Mouse (Mus musculus): ENCODE data around the gene Ppp1r21. TPM values are rescaled to one million over a fixed set of nuclear protein-coding genes. Genes with fewer than 3 reads are reported as not detected.

Gene Ppp1r21
- total and polyA plus RNA-seq, 3 experiments: 21.5 to 30.4 (median 27.7) TPM

DNA sequence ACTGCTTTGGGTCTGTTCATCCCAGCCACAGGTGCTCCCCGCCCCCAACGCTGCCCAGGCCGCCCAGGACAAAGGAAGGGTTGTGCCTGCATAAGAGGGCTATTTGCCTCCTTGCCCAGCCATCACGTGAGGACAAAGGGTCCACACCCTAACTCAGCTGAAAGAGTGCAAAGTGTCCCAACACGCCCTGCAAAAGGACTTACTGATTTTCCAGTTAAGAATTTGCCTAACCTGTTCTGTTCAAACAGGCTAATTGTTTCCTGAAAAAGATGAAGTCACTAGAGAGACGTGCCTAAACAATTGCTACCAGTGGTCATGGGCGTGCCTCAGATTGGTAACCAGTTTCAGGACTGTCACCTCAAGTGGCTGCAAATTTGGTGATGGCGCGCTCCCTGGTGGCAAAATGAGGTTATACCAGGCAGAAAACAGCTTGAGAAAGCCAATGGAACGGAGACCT is 18.8 kb upstream of the Ppp1r21 start:
- no peaks in the 10 kb centered on the region for H3K36me3 ChIP-seq (replicated peaks in 1 of 2; ENCODE audit: control insufficient read depth in 1 of 2, insufficient read depth in 1 of 2, low read length in 1 of 2)
- no peak overlapping the region for H3K4me3 ChIP-seq (replicated peaks in 1 of 3; ENCODE audit: low read depth in 2 of 3, low read length in 2 of 3, poor library complexity in 1 of 3)
- dilution Hi-C loops (cut with MboI; ENCODE audit: extremely low pct_ligation_motif_present, extremely low pct_unique_long_range_greater_than_20kb, low sequenced_read_pairs) (no loop called here), in situ Hi-C loops (cut with MboI; ENCODE audit: low pct_ligation_motif_present, low pct_unique_long_range_greater_than_20kb, low sequenced_read_pairs) (loop anchor here (25.0 kb wide), 1 partner anchor 624 kb away; no protein-coding TSS in a partner anchor)
- no peak overlapping the region for H3K27ac ChIP-seq (ENCODE audit: insufficient read depth, low read depth)
- H3K4me1 ChIP-seq (ENCODE audit: control insufficient read depth in 1 of 2, insufficient read depth in 2 of 2): peaks cover 10 to 20% of the 10 kb centered on the region in 2 experiments
- H3K79me2 ChIP-seq (replicated peaks; ENCODE audit: control insufficient read depth, extremely low read depth, insufficient read depth, poor library complexity, severe bottlenecking): no peaks in the 10 kb centered on the region
- peak; percentile 90 for DNase-seq (ENCODE audit: extremely low read depth)
- H3K9ac ChIP-seq (ENCODE audit: insufficient read depth, low read depth): no peak overlapping the region
- peaks cover 4% of the 10 kb centered on the region for H3K9me3 ChIP-seq (replicated peaks; ENCODE audit: low read length)
- H3K4me2 ChIP-seq (ENCODE audit: insufficient read depth, low read depth, poor library complexity, severe bottlenecking): no peak overlapping the region
- TF ChIP-seq BHLHE40 (IDR thresholded peaks at IDR 0.05; ENCODE audit: low read depth, low read length) (peak; percentile 93), MYC (IDR thresholded peaks at IDR 0.05; ENCODE audit: low read depth, low read length) (peak; percentile 66; the same call in 1 of the 2 replicates), HCFC1 (IDR thresholded peaks at IDR 0.05; ENCODE audit: low read depth, low read length) (no peak; the same call in 1 of the 2 replicates), MAFK (IDR thresholded peaks at IDR 0.05; ENCODE audit: insufficient replicate concordance, low read length) (no peak), USF2 (conservative IDR thresholded peaks at IDR 0.05; ENCODE audit: low read depth, low read length) (no peak), SIN3A (IDR thresholded peaks at IDR 0.05; ENCODE audit: low read length) (peak; percentile 87), MEF2A (IDR thresholded peaks at IDR 0.05; ENCODE audit: borderline replicate concordance, low read depth, low read length) (peak; percentile 73), CTCF (conservative IDR thresholded peaks at IDR 0.05 in 1 of 2, IDR thresholded peaks at IDR 0.05 in 1 of 2; ENCODE audit: low read depth in 2 of 2, low read length in 2 of 2) (peak; percentile 37 to 94), CHD2 (IDR thresholded peaks at IDR 0.05; ENCODE audit: low read length) (no peak), USF1 (IDR thresholded peaks at IDR 0.05; ENCODE audit: low read depth, low read length) (peak; percentile 46), IRF4 (IDR thresholded peaks at IDR 0.05; ENCODE audit: low read depth, low read length) (peak; percentile 81), ZNF384 (IDR thresholded peaks at IDR 0.05; ENCODE audit: low read depth, low read length) (no peak), TBP (conservative IDR thresholded peaks at IDR 0.05; ENCODE audit: low read depth, low read length) (no peak), ETS1 (conservative IDR thresholded peaks at IDR 0.05; ENCODE audit: low read depth, low read length) (peak; percentile 53), NELFE (IDR thresholded peaks at IDR 0.05; ENCODE audit: low read depth, low read length) (no peak), MAZ (IDR thresholded peaks at IDR 0.05; ENCODE audit: low read depth, low read length) (0 out of 2 replicates have a peak, but pooled peaks have one; percentile 42), GABPA (IDR thresholded peaks at IDR 0.05; ENCODE audit: insufficient replicate concordance, low read depth, low read length) (no peak), POLR2A (IDR thresholded peaks at IDR 0.05; ENCODE audit: low read depth, low read length) (no peak), SMC3 (IDR thresholded peaks at IDR 0.05; ENCODE audit: low read depth, low read length) (peak; percentile 95), E2F4 (IDR thresholded peaks at IDR 0.05; ENCODE audit: insufficient replicate concordance, low read depth, low read length) (no peak), KAT2A (IDR thresholded peaks at IDR 0.05; ENCODE audit: insufficient replicate concordance, low read length) (0 out of 2 replicates have a peak, but pooled peaks have one; percentile 19), RCOR1 (conservative IDR thresholded peaks at IDR 0.05; ENCODE audit: low read depth, low read length) (no peak; the same call in 1 of the 2 replicates), RAD21 (IDR thresholded peaks at IDR 0.05; ENCODE audit: low read depth, low read length) (peak; percentile 96), JUN (IDR thresholded peaks at IDR 0.05; ENCODE audit: insufficient read depth, low read depth, low read length) (no peak), CHD1 (IDR thresholded peaks at IDR 0.05; ENCODE audit: low read depth, low read length) (no peak), POLR2AphosphoS2 (IDR thresholded peaks at IDR 0.05; ENCODE audit: low read depth, low read length) (no peak), ZMIZ1 (IDR thresholded peaks at IDR 0.05; ENCODE audit: low read depth, low read length) (no peak), PAX5 (IDR thresholded peaks at IDR 0.05; ENCODE audit: low read length) (no peak), EP300 (IDR thresholded peaks at IDR 0.05; ENCODE audit: low read length) (no peak), ELF1 (IDR thresholded peaks at IDR 0.05; ENCODE audit: low read depth, low read length) (peak; percentile 34; the same call in 1 of the 2 replicates), ZKSCAN1 (IDR thresholded peaks at IDR 0.05; ENCODE audit: borderline replicate concordance, low read depth, low read length) (no peak), UBTF (IDR thresholded peaks at IDR 0.05; ENCODE audit: low read depth, low read length) (no peak), ZC3H11A (IDR thresholded peaks at IDR 0.05; ENCODE audit: low read depth, low read length) (peak; percentile 94), MXI1 (IDR thresholded peaks at IDR 0.05; ENCODE audit: low read depth, low read length) (peak; percentile 51; the same call in 1 of the 2 replicates), NRF1 (IDR thresholded peaks at IDR 0.05; ENCODE audit: low read depth, low read length) (no peak), MAX (IDR thresholded peaks at IDR 0.05; ENCODE audit: low read length) (0 out of 2 replicates have a peak, but pooled peaks have one; percentile 20), TCF12 (IDR thresholded peaks at IDR 0.05; ENCODE audit: low read depth, low read length) (peak; percentile 49), JUND (conservative IDR thresholded peaks at IDR 0.05; ENCODE audit: low read depth, low read length) (peak; percentile 63)
- no peaks in the 10 kb centered on the region for H3K27me3 ChIP-seq (replicated peaks)

Measured in CH12.LX (cell line).